Mouse (Mus musculus) macrophage (primary cell): ENCODE data around the gene Rapgef6. TPM values are rescaled to one million over a fixed set of nuclear protein-coding genes. Genes with fewer than 3 reads are reported as not detected.

Source experiments
- H3K27ac ChIP-seq: fragments of 350-480 bp; formaldehyde crosslinking; 2 replicates; pipeline ENCODE4 v1.9.0; 2021
- H3K36me3 ChIP-seq: fragments of 350-480 bp; formaldehyde crosslinking; 2 replicates; pipeline ENCODE4 v1.9.0; 2021; ENCODE audit errors: inconsistent target
- H3K4me3 ChIP-seq: fragments of 350-480 bp; formaldehyde crosslinking; 2 replicates; pipeline ENCODE4 v1.9.0; 2021; ENCODE audit errors: inconsistent target
- H3K79me2 ChIP-seq: fragments of 350-480 bp; formaldehyde crosslinking; 2 replicates; pipeline ENCODE4 v1.9.0; 2021; ENCODE audit errors: inconsistent target
- WGBS: methylation state at CpG from one replicate; pipeline ENCODE4 v1.1.7; 2026; ENCODE audit warnings: inconsistent platforms; ENCODE audit not compliant: missing documents; 5-methylcytosine and 5-hydroxymethylcytosine counted together
- polyA plus RNA-seq: library from polyadenylated mRNA; stranded (reverse); fragments of 250-400 nt; gene quantifications from 3 replicates; pipeline ENCODE4 v1.2.4, GENCODE M21; 2018; ENCODE audit warnings: inconsistent platforms

Gene Rapgef6
- polyA plus RNA-seq, 1 experiment from 2014 or later, result 20.6 TPM

GRCm38 (mm10) chr11:54693696-54694095 is 171.0 kb downstream of the Rapgef6 start:
- peaks cover 37% of the 10 kb centered on the region for H3K36me3 ChIP-seq
- H3K79me2 ChIP-seq, result peaks cover 26% of the 10 kb centered on the region
- peak overlapping the region; percentile 79 for H3K27ac ChIP-seq
- H3K4me3 ChIP-seq, result no peak overlapping the region
- 50% methylated on average over 6 of the region's 6 CpGs for WGBS

- Histone ChIP-seq H3K36me3 (peaks cover 37% of the 10 kb centered on the region), H3K4me3 (no peak overlapping the region), H3K27ac (0 out of 2 replicates have a peak overlapping the region, but pooled peaks have one; percentile 79), H3K79me2 (peaks cover 26% of the 10 kb centered on the region)
- WGBS, result 93% methylated on average over 8 of the region's 8 CpGs
Measured at GRCm38 (mm10) chr11:54694291-54694690, 171.6 kb downstream of the Rapgef6 start.

GRCm38 (mm10) chr11:54695951-54696350 is 173.3 kb downstream of the Rapgef6 start:
- Histone ChIP-seq H3K4me3 (no peak overlapping the region), H3K79me2 (peaks cover 26% of the 10 kb centered on the region), H3K27ac (no peak overlapping the region), H3K36me3 (peaks cover 27% of the 10 kb centered on the region)
- 86% methylated on average over 4 of the region's 4 CpGs for WGBS

GRCm38 (mm10) chr11:54697611-54698010 is 175.0 kb downstream of the Rapgef6 start:
- peaks cover 16% of the 10 kb centered on the region for H3K79me2 ChIP-seq
- H3K27ac ChIP-seq, result no peak overlapping the region
- 91% methylated on average over 5 of the region's 5 CpGs for WGBS
- no peak overlapping the region for H3K4me3 ChIP-seq
- peaks cover 22% of the 10 kb centered on the region for H3K36me3 ChIP-seq

DNA sequence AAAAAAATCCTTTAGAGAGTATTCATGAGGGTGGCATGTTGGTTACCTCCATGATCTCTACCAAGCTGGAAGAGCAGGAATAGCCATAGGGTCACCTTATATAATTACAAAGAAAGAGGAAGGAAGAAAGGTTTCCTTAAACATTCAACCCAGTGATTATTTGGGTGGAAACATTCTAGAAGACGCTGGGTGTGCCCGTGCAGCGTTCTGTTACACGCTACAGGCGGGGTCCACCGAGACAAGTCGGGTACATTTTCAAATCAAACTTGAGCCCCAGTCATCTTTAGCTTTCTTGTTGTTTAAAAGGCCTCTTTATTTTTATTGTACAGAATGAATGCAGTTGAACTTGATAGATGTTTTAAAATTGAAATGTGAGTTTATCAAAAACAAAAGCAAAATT is 176.0 kb downstream of the Rapgef6 start:
- peaks cover 22% of the 10 kb centered on the region for H3K36me3 ChIP-seq
- WGBS, result 34% methylated on average over 7 of the region's 7 CpGs
- H3K79me2 ChIP-seq, result peaks cover 11% of the 10 kb centered on the region; the same call in 1 of the 2 replicates
- H3K27ac ChIP-seq, result no peak overlapping the region
- no peak overlapping the region for H3K4me3 ChIP-seq

DNA sequence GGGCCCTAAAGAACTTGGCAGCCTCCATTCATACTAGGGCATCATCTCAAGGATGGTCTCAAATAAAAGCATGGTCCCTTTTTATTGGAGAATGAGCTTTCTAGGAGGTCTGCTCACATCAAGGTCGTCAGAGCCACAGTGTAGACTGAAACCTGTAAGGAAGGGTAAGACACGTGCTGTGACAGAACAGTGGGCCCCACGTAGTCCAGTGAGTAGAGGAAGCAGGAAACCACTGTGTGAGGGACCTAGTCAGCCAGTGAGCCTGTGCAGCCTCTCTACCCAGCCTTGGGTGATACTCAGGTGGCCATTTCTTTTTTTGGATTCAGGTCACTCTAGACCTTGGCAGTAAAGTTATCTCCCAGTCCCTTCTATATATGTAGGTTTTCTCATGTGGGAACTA is 177.3 kb downstream of the Rapgef6 start:
- WGBS, result 23% methylated on average over 3 of the region's 3 CpGs
- H3K4me3 ChIP-seq, result no peak overlapping the region
- H3K27ac ChIP-seq, result no peak overlapping the region
- peaks cover 18% of the 10 kb centered on the region for H3K36me3 ChIP-seq
- no peaks in the 10 kb centered on the region for H3K79me2 ChIP-seq

DNA sequence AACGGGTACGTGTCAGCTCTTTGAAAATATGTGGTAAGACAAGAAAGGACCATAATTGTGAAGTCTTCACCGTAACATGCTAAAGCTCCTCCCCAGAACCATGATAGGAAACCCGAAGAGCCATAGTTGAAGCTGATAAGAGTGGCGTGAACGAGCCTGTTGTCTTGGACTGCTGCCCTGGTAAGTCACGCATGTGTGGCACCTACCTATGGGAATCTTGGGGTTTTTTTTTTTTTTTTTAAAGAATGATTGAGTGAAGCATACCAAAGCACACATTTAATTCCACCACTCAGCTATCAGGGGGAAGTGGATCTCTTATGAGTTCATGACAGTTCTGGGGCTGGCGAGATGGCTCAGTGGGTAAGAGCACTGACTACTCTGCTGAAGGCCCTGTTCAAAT is 179.2 kb downstream of the Rapgef6 start:
- no peak overlapping the region for H3K4me3 ChIP-seq
- 84% methylated on average over 8 of the region's 8 CpGs for WGBS
- no peak overlapping the region for H3K27ac ChIP-seq
- H3K79me2 ChIP-seq, result no peaks in the 10 kb centered on the region
- H3K36me3 ChIP-seq, result peaks cover 4% of the 10 kb centered on the region; the same call in 1 of the 2 replicates

GRCm38 (mm10) chr11:54703306-54703705 is 180.7 kb downstream of the Rapgef6 start:
- Histone ChIP-seq H3K4me3 (no peak overlapping the region), H3K27ac (no peak overlapping the region), H3K79me2 (no peaks in the 10 kb centered on the region), H3K36me3 (no peaks in the 10 kb centered on the region)
- WGBS, result 38% methylated on average over 4 of the region's 4 CpGs

- Histone ChIP-seq H3K27ac (no peak overlapping the region), H3K36me3 (no peaks in the 10 kb centered on the region), H3K4me3 (no peak overlapping the region), H3K79me2 (no peaks in the 10 kb centered on the region)
- WGBS, result 85% methylated on average over 2 of the region's 2 CpGs
Measured at GRCm38 (mm10) chr11:54708153-54708552, 185.5 kb downstream of the Rapgef6 start.

- Histone ChIP-seq H3K36me3 (no peaks in the 10 kb centered on the region), H3K79me2 (no peaks in the 10 kb centered on the region), H3K4me3 (no peak overlapping the region), H3K27ac (no peak overlapping the region)
- 66% methylated on average over 2 of the region's 2 CpGs for WGBS
Measured at GRCm38 (mm10) chr11:54709645-54710044, 187.0 kb downstream of the Rapgef6 start.

GRCm38 (mm10) chr11:54710512-54711293 is 188.1 kb downstream of the Rapgef6 start:
- whole genome bisulfite sequencing, result 67% methylated on average over 4 of the region's 4 CpGs
- Histone ChIP-seq H3K79me2 (no peaks in the 10 kb centered on the region), H3K27ac (no peak overlapping the region)

DNA sequence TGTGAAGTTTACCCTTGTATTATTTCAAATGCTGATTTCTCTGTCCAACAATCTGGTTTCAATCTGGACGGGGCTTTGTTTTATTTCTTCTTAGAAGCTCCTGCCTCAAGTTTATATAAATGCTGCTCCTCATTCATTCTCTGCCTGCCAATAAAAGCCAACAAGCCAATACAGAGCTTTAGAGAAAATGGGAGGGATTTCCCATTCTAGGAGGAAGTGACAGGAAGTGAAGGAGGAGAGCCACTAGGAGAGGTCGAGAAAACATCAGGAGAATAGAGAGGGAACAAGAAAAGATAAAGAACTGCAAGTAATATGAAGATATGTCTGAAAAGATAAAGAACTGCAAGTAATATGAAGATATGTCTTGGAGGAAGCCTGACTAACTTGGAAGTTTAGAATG is 190.2 kb downstream of the Rapgef6 start:
- Histone ChIP-seq H3K4me3 (no peak overlapping the region), H3K27ac (no peak overlapping the region), H3K79me2 (no peaks in the 10 kb centered on the region), H3K36me3 (peaks cover 19% of the 10 kb centered on the region)
- WGBS, result 92% methylated on average over 2 of the region's 2 CpGs

More at GRCm38 (mm10) chr11:54710512-54711293, 188.1 kb downstream of the Rapgef6 start:
- Histone ChIP-seq H3K36me3 (no peaks in the 10 kb centered on the region), H3K4me3 (no peak overlapping the region)

DNA sequence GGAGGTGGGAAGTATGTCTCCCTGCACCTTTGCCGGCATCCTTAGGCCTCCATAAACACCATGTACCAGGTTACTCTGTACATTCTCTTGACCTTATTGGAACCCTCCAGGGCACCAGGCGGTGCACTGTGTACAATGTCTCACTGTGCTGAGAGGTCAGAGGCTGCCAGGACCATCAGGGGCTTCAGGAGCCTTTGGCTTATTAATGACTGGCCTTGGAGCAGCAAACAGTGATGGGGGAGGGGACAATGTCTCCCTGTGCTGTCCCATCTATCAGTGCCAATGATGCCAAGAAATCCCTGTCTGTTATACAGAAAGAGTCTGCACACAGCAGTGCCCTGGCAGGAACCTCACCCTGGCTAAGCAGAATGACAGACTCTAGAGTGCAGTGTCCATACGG is 195.2 kb downstream of the Rapgef6 start:
- H3K27ac ChIP-seq, result no peak overlapping the region
- 100% methylated on average over 3 of the region's 3 CpGs for WGBS
- H3K4me3 ChIP-seq, result no peak overlapping the region
- peaks cover 38% of the 10 kb centered on the region; the same call in 1 of the 2 replicates for H3K79me2 ChIP-seq
- H3K36me3 ChIP-seq, result peaks cover 64% of the 10 kb centered on the region

DNA sequence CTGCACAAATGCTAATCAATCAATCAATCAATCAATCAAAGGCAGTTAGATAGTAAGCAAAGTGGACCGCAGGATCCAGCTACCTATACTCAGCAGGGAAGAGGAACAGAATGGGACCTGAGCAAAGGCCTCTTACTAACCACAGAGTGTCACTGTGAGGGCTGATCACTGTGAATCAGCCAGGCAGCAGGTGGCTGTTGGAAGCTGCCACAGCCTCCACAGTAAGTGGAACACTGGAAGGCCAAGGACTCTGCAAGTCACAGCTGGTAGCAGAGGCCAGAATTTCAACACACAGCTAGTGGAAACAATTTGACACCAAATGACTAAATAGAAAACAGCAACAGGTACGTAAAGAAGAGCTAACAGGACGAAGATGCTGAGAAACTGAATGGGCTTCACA is 196.0 kb downstream of the Rapgef6 start:
- peaks cover 70% of the 10 kb centered on the region for H3K36me3 ChIP-seq
- H3K27ac ChIP-seq, result no peak overlapping the region
- WGBS, result 92% methylated on average over 3 of the region's 3 CpGs
- H3K4me3 ChIP-seq, result no peak overlapping the region
- H3K79me2 ChIP-seq, result peaks cover 44% of the 10 kb centered on the region; the same call in 1 of the 2 replicates

- Histone ChIP-seq H3K79me2 (peaks cover 79% of the 10 kb centered on the region), H3K4me3 (no peak overlapping the region), H3K36me3 (peaks cover 62% of the 10 kb centered on the region), H3K27ac (no peak overlapping the region)
- 94% methylated on average over 6 of the region's 6 CpGs for whole genome bisulfite sequencing
Measured at GRCm38 (mm10) chr11:54722057-54722456, 199.4 kb downstream of the Rapgef6 start.
